Mouse (Mus musculus) left cerebral cortex, postnatal 10 days (tissue): Measurements from ENCODE around the gene Cblc. TPM values are rescaled to one million over a fixed set of nuclear protein-coding genes. Genes with fewer than 3 reads are reported as not detected.
A peak's percentile ranks its signal among the peaks of the same experiment; 100 is the strongest.

ENCODE experiments used
- DNase-seq, 2 experiments: peaks; one replicate each; pipeline ENCODE4 v3.0.0; 2021 to 2022; ENCODE audit warnings: low spot score in 2 of 2, mixed read lengths in 1 of 2; ENCODE audit errors: extremely low spot score in 1 of 2
- intact Hi-C: fragments of 180-260 bp; cut with DNase I; formaldehyde crosslinking; loops from one replicate; pipeline ENCODE4 v1.15.1; 2025
- total RNA-seq, 2 experiments: library from RNA; stranded (reverse); gene quantifications; 2 replicates each; pipeline ENCODE4 v1.2.3; 2021

Cblc gene
- total RNA-seq, 2 experiments from 2014 or later: not detected

GRCm38 (mm10) chr7:19745971-19746370 is 50.6 kb downstream of the Cblc start:
- no peak for DNase-seq
- intact Hi-C loops: no loop called here

GRCm38 (mm10) chr7:19744590-19745385 is 51.8 kb downstream of the Cblc start:
- intact Hi-C loops: no loop called here
- peak in 1 of 2 experiments; percentile 68 for DNase-seq

- DNase-seq: no peak
- intact Hi-C loops: no loop called here
These were observed 52.8 kb downstream of the Cblc start for GRCm38 (mm10) chr7:19743791-19744190.

- DNase-seq: no peak
- intact Hi-C loops: no loop called here
These were observed 54.1 kb downstream of the Cblc start for GRCm38 (mm10) chr7:19742468-19742867.

GRCm38 (mm10) chr7:19741329-19742031 is 55.1 kb downstream of the Cblc start:
- DNase-seq: peak in 1 of 2 experiments; percentile 72
- intact Hi-C loops: no loop called here

GRCm38 (mm10) chr7:19740269-19740668 is 56.3 kb downstream of the Cblc start:
- intact Hi-C loops: no loop called here
- peak in 1 of 2 experiments; percentile 65 for DNase-seq

GRCm38 (mm10) chr7:19738771-19739170 is 57.8 kb downstream of the Cblc start:
- intact Hi-C loops: no loop called here

GRCm38 (mm10) chr7:19736389-19737057 is 60.1 kb downstream of the Cblc start:
- intact Hi-C loops: no loop called here
- no peak for DNase-seq

More at GRCm38 (mm10) chr7:19738771-19739170, 57.8 kb downstream of the Cblc start:
- no peak for DNase-seq

- intact Hi-C loops: no loop called here
- no peak for DNase-seq
These were observed 62.4 kb downstream of the Cblc start for GRCm38 (mm10) chr7:19734178-19734666.

Other genes starting within 250 kb of the Cblc start
- 10 to 100 TPM; 78.7 to 79.3 TPM for gene Ppp1r37, start 233.7 kb downstream of the Cblc start, total RNA-seq
- gene Zfp296, start 219.5 kb downstream of the Cblc start, total RNA-seq: under 1 TPM; 0.36 to 0.45 TPM
- 10 to 100 TPM; 51.7 to 55.2 TPM for gene Gemin7, start 219.2 kb downstream of the Cblc start, total RNA-seq
- gene Clasrp, start 192.3 kb downstream of the Cblc start, total RNA-seq: 10 to 100 TPM; 78.0 to 81.5 TPM
- gene Relb, start 167.4 kb downstream of the Cblc start, total RNA-seq: 1 to 10 TPM; 5.9 to 6.5 TPM
- 100 to 1,000 TPM; 144 to 147 TPM for gene Clptm1, start 131.8 kb downstream of the Cblc start, total RNA-seq
- not detected for gene Apoc2, start 118.9 kb downstream of the Cblc start, total RNA-seq
- gene Gm44805, start 115.4 kb downstream of the Cblc start, total RNA-seq: not detected
- gene Apoc4, start 115.3 kb downstream of the Cblc start, total RNA-seq: not detected
- gene Apoc1, start 104.1 kb downstream of the Cblc start, total RNA-seq: 1 to 10 TPM; 3.1 to 3.3 TPM
- 1,000 to 10,000 TPM; 1,326 to 1,376 TPM for gene Apoe, start 97.6 kb downstream of the Cblc start, total RNA-seq
- gene Tomm40, start 81.4 kb downstream of the Cblc start, total RNA-seq: 100 to 1,000 TPM; 114 to 118 TPM
- 10 to 100 TPM; 18.9 to 22.0 TPM for gene Nectin2, start 46.3 kb downstream of the Cblc start, total RNA-seq
- 10 to 100 TPM; 10.3 to 10.9 TPM for gene Bcam, start 25.8 kb downstream of the Cblc start, total RNA-seq
- gene Bcl3, start 26.0 kb upstream of the Cblc start, total RNA-seq: 1 to 10 TPM in 1 of 2 experiments, not detected in 1; 1.0 TPM
- 1 to 10 TPM; 6.3 to 6.7 TPM for gene Gm19345, start 55.2 kb upstream of the Cblc start, total RNA-seq
- not detected for gene Ceacam16, start 64.5 kb upstream of the Cblc start, total RNA-seq
- not detected for gene Ceacam19, start 91.2 kb upstream of the Cblc start, total RNA-seq
- gene Pvr, start 124.4 kb upstream of the Cblc start, total RNA-seq: 10 to 100 TPM in 1 of 2 experiments, 1 to 10 TPM in 1; 9.8 to 14.1 TPM
- gene Igsf23, start 153.9 kb upstream of the Cblc start, total RNA-seq: not detected
- not detected for gene Ceacam20, start 168.6 kb upstream of the Cblc start, total RNA-seq
- gene Nlrp9b, start 194.7 kb upstream of the Cblc start, total RNA-seq: not detected